Mouse (Mus musculus) splenic B cell, adult 2 months (primary cell): Measurements from ENCODE around the gene Fshb.

Experiments used
- DNase-seq: peaks from one replicate; pipeline ENCODE4 v3.0.0-alpha.2; 2011; ENCODE audit warnings: low read depth, low spot score
- H3K27me3 ChIP-seq: 2 replicates; pipeline ENCODE4 v1.6.1; 2012; ENCODE audit warnings: mild to moderate bottlenecking, low read length, moderate library complexity, mixed read lengths; ENCODE audit not compliant: control insufficient read depth, poor library complexity, insufficient read depth, severe bottlenecking
- H3K36me3 ChIP-seq: 2 replicates; pipeline ENCODE4 v1.6.1; 2012; ENCODE audit warnings: mild to moderate bottlenecking, low read length, moderate library complexity, mixed read lengths; ENCODE audit not compliant: control insufficient read depth, poor library complexity, insufficient read depth, severe bottlenecking

The Fshb gene

DNA sequence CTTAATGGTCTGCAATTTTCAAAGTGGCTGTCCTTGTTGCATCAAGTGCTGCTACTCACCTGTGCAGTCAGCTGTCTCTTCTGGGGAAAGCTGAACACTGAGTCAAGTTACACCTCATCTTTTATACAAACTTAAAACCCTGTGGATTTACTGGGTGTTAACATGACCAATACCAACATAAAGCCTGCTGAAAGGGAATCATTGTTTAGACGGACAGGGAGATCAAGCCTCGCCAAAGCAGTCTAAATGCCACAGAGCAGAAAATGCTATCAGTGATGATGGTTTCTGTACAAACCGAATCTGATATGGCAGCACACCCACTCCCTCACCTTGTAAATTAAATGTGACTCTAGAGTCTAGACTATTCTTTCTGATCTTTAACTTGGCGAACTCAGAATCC is at the start of gene Fshb:
Fshb (minus strand) TSS at position 101 of the 400 bp plus-strand sequence.
- Histone ChIP-seq H3K27me3 (no peaks in the 10 kb centered on the region), H3K36me3 (no peaks in the 10 kb centered on the region)
- DNase-seq: no peak

GRCm38 (mm10) chr2:107084256-107084655 is 24.8 kb upstream of the Fshb start:
- no peaks in the 10 kb centered on the region for H3K36me3 ChIP-seq
- H3K27me3 ChIP-seq: no peaks in the 10 kb centered on the region
- DNase-seq: no peak

DNA sequence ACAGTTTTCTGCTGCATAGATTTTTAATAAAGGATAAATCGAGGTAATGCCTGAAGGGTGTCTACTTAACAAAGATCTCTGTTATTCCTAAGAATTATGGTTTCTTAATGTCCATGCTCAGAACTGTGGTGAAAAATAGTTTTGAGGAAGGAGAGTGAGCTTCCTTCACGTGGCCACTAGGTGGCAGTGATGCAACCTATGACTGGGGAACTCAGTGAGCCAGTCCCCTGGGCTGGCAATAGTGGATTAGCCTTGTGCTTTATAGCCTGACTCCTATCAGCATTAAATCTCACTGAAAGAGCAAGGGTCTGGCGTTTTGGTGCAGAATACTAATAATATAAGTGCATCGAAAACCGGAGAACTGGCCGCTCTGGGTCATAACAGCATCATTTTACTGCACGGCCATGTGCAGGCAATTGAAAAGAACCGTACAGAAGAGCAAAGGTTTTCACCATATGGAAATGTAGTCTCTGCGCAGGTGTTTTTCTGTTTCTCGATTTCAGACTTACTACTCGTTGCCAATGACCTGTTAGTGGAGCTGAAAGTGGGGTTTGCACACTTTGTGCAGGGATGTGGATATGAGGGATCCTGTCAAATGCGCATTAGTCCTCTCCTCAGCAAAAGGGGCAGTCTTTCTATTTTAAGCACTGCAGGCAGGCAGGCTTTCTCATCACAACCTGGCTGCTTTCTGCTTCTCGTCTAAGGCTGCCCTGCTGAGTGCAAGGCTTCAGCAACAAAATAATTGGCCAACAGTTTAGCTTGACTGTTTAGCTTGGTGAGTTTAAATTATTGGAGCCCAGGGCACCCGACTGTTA is 23.8 kb upstream of the Fshb start:
- no peak for DNase-seq
- H3K36me3 ChIP-seq: no peaks in the 10 kb centered on the region
- no peaks in the 10 kb centered on the region for H3K27me3 ChIP-seq

DNA sequence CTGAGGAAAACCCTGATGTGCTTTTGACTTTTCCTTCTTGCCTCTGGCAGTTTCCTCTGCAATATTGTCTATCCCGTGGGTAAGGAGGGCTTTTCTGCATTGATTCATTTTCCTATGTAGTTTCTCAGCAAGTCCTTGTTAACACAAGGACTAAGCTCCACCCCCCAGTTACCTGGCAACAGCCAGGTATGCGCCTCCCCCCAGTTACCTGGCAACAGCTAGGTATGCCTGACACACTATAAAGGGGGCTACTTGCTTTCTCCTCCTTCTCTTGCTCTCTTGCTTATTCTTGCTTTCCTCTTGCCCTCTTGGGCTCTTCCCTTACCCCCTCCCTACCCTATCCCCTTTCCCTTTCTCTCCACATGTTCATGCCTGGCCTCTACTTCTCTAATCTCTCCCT is 3.8 kb upstream of the Fshb start:
- H3K27me3 ChIP-seq: no peaks in the 10 kb centered on the region
- DNase-seq: no peak
- H3K36me3 ChIP-seq: no peaks in the 10 kb centered on the region

DNA sequence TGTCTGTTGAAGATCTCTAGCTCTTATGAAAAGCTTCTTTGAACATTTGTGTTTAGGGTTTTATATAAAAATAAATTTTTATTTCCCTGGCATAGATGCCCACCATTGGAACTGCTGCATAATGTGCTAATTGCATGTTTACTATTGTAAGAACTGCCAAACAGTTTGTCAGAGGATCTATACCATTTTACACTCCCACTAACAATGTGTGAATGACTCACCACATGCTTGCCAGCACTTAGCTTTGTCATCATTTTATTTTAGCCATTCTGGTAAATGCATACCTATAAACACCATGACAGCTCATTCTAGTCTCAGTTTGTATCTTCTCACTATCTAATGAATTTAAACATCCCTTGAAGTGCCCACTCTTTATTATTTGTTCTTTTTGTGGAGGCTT is 13.5 kb downstream of the Fshb start:
- no peak for DNase-seq
- Histone ChIP-seq H3K36me3 (no peaks in the 10 kb centered on the region), H3K27me3 (no peaks in the 10 kb centered on the region)

DNA sequence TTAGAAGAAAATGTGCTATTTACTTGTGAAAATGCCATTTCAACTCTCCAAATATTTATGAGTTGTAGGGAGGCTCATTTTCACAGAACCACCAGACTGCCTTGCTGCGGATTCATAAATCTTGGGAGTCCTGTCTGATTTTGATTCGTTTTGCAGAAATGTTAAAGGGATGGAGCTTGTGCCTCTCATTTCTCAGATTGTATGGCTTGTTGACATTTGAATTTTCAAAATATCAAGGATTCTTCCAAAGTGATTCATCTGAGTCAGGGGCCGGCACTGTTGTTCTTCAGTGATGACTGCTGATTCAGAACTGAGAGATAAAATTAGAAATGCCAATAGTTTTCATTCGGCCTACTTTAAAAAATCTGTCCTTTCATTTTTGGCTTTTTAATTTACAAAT is 18.6 kb downstream of the Fshb start:
- DNase-seq: no peak

DNA sequence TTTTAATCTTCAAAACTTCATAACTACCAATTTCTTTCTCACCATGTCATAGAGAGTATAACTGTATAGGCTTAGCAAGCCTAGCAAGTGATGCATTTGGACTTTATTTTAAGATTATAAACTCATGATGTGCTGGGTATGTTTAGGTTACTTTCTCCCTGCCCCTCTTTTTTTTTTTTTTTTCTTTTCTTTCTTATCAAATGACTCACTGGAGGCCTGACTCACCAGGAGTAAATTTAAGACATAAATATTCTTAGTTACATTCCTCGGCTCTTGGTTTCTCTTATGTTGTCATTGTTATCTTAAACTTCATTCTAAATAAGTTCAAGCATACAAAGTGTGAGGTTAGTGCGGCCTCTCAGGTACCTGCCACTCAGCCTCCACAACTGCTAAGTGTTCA is 23.5 kb downstream of the Fshb start:
- no peak for DNase-seq
- H3K27me3 ChIP-seq: no peaks in the 10 kb centered on the region
- H3K36me3 ChIP-seq: no peaks in the 10 kb centered on the region

More for the DNA sequence above, 18.6 kb downstream of the Fshb start:
- no peaks in the 10 kb centered on the region for H3K36me3 ChIP-seq
- no peaks in the 10 kb centered on the region for H3K27me3 ChIP-seq

DNA sequence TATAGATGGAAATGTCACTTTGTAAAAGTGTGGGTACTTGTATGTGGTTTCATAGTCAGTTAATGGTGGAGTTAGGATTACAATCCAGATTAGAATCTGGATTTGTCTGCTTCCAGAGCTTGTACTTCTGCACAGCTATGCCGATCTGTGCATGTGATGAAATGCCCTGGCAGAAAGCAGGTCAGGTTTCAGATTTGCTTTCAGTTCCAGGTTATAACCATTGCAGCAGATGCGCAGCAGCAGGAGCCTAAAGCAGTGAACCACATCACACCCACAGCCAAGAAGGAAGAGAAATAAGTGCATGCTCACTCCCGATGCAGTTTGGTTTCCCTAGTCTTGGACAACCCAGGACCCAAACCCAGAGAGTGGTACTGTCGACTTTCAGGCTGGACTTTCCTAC is 34.8 kb downstream of the Fshb start:
- Histone ChIP-seq H3K27me3 (no peaks in the 10 kb centered on the region), H3K36me3 (no peaks in the 10 kb centered on the region)
- DNase-seq: no peak

DNA sequence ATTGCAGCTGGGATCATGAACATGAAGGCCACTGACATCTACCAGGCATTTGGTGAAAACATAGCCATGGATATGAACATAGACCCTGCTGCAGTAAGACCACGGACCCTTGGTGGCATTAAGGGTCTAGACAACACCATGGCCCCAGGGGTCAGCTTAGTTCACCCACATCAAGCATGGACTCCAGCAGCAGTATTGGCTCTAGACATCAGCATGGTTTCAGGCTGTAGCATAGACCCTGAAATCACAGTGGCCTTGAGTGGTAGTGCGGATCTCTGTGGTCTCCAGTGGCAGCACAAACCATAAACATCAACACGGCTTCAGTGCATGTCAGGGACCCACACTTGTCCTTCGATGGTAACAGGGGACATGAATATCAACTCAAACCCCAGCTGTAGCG is 36.7 kb downstream of the Fshb start:
- Histone ChIP-seq H3K36me3 (no peaks in the 10 kb centered on the region), H3K27me3 (no peaks in the 10 kb centered on the region)
- no peak for DNase-seq

DNA sequence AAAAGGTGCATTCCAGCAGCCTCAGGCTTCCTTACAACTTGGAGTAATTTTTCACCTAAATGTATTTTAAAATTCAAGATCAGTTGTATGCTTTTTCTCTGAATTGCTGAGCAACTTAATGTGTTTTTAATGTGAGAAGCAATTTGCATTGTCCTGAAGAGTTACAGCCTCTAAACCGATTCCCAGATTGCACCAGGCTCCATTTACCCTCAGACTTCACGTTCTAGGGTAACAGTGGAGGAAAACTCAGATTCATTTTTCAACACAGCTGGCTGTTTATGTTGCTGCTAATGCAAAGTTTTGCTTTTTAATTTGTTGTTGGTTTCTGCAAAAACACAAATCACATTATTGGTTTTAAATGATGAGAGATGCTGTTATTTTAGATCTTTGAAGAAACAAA is 40.1 kb downstream of the Fshb start:
- Histone ChIP-seq H3K27me3 (no peaks in the 10 kb centered on the region), H3K36me3 (no peaks in the 10 kb centered on the region)
- no peak for DNase-seq

- Histone ChIP-seq H3K36me3 (no peaks in the 10 kb centered on the region), H3K27me3 (no peaks in the 10 kb centered on the region)
- no peak for DNase-seq
These were observed 46.3 kb downstream of the Fshb start for GRCm38 (mm10) chr2:107013161-107013560.

DNA sequence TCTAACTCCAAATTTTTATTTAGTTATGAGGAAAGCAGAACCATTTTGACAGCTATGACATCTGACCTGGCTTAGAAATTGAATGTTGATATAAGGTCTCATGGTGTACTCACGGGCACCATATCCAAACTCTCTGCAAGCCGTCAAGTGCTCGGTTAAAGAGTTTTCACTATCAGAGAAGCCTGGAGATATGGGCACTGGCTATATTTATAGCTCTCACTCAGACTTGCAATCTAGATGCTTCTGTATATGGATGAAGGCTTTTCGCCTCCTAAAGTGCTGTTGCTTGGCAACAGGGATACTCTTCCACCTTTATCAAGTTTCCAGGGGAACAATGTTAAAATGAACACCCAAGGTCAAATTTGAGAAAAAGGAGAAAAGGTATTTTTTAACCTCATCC is 47.1 kb downstream of the Fshb start:
- DNase-seq: no peak
- H3K27me3 ChIP-seq: no peaks in the 10 kb centered on the region
- no peaks in the 10 kb centered on the region for H3K36me3 ChIP-seq

GRCm38 (mm10) chr2:107010160-107010559 is 49.3 kb downstream of the Fshb start:
- Histone ChIP-seq H3K27me3 (no peaks in the 10 kb centered on the region), H3K36me3 (no peaks in the 10 kb centered on the region)
- DNase-seq: no peak

GRCm38 (mm10) chr2:107006378-107006777 is 53.1 kb downstream of the Fshb start:
- H3K36me3 ChIP-seq: no peaks in the 10 kb centered on the region
- DNase-seq: no peak

More at GRCm38 (mm10) chr2:107006378-107006777, 53.1 kb downstream of the Fshb start:
- H3K27me3 ChIP-seq: no peaks in the 10 kb centered on the region
